Mouse (Mus musculus) limb, embryonic 13.5 days (tissue): ENCODE data around the gene Nmnat2. TPM values are rescaled to one million over a fixed set of nuclear protein-coding genes. Genes with fewer than 3 reads are reported as not detected.

Experiments used
- ATAC-seq: fragments of 200-750 bp; cut with Nextera tagmentation; 2 replicates; pipeline ENCODE4 v1.8.0; 2017; ENCODE audit warnings: low read depth, moderate number of reproducible peaks, moderate TSS enrichment; ENCODE audit not compliant: low FRiP score
- H3K27ac ChIP-seq: fragments of 300-500 bp; sonication (generic); 2 replicates; pipeline ENCODE4 v1.5.1; 2015; ENCODE audit warnings: inconsistent platforms, mild to moderate bottlenecking, moderate library complexity
- H3K27me3 ChIP-seq: fragments of 300-500 bp; sonication (generic); 2 replicates; pipeline ENCODE4 v1.6.1; 2015; ENCODE audit warnings: mild to moderate bottlenecking, inconsistent platforms
- H3K36me3 ChIP-seq: fragments of 300-500 bp; sonication (generic); 2 replicates; pipeline ENCODE4 v1.6.1; 2015; ENCODE audit warnings: inconsistent platforms, mild to moderate bottlenecking, moderate library complexity
- H3K4me1 ChIP-seq: fragments of 300-500 bp; sonication (generic); 2 replicates; pipeline ENCODE4 v1.6.1; 2015; ENCODE audit warnings: inconsistent platforms
- H3K4me2 ChIP-seq: fragments of 300-500 bp; sonication (generic); replicated peaks from 2 replicates; pipeline ENCODE4 v1.6.1; 2015; ENCODE audit warnings: inconsistent platforms, mild to moderate bottlenecking, moderate library complexity
- H3K4me3 ChIP-seq: fragments of 300-500 bp; sonication (generic); 2 replicates; pipeline ENCODE4 v1.5.1; 2015; ENCODE audit warnings: moderate library complexity, mild to moderate bottlenecking, inconsistent platforms
- H3K9ac ChIP-seq: fragments of 300-500 bp; sonication (generic); 2 replicates; pipeline ENCODE4 v1.6.1; 2015; ENCODE audit warnings: mild to moderate bottlenecking, inconsistent platforms
- H3K9me3 ChIP-seq: fragments of 300-500 bp; sonication (generic); 2 replicates; pipeline ENCODE4 v1.6.1; 2016; ENCODE audit warnings: inconsistent platforms
- WGBS: fragments of 180-500 bp; shearing (Covaris S2); methylation state at CpG from one replicate; pipeline ENCODE4 v1.1.7; 2015; 5-methylcytosine and 5-hydroxymethylcytosine counted together
- polyA plus RNA-seq: library from polyadenylated mRNA; unstranded; fragments of >200 nt; fragmentation: Nextera tagmentation; extraction: Ambion mirVana; gene quantifications from 2 replicates; pipeline ENCODE4 v1.2.1, GENCODE M21; 2015

Gene Nmnat2
- polyA plus RNA-seq, 1 experiment from 2014 or later: 1.5 TPM

- no peak for ATAC-seq
- H3K9ac ChIP-seq: no peak overlapping the region
- no peaks in the 10 kb centered on the region for H3K36me3 ChIP-seq
- no peak overlapping the region for H3K4me3 ChIP-seq
- H3K4me1 ChIP-seq: peaks cover 21% of the 10 kb centered on the region
- no peak overlapping the region for H3K4me2 ChIP-seq
- H3K27me3 ChIP-seq: no peaks in the 10 kb centered on the region
- H3K9me3 ChIP-seq: no peaks in the 10 kb centered on the region
- WGBS: 75% methylated on average over 13 of the region's 13 CpGs
- no peak overlapping the region for H3K27ac ChIP-seq
Measured at GRCm38 (mm10) chr1:153010353-153011351, 55.9 kb downstream of the Nmnat2 start.

- WGBS: 91% methylated on average over 6 of the region's 6 CpGs
- Histone ChIP-seq H3K9me3 (no peaks in the 10 kb centered on the region), H3K36me3 (no peaks in the 10 kb centered on the region), H3K27ac (no peak overlapping the region), H3K27me3 (no peaks in the 10 kb centered on the region), H3K4me1 (peaks cover 24% of the 10 kb centered on the region), H3K4me2 (no peak overlapping the region), H3K4me3 (no peak overlapping the region), H3K9ac (no peak overlapping the region)
- no peak for ATAC-seq
Measured at GRCm38 (mm10) chr1:153011544-153011943, 56.8 kb downstream of the Nmnat2 start.

- H3K27me3 ChIP-seq: no peaks in the 10 kb centered on the region
- ATAC-seq: no peak
- no peaks in the 10 kb centered on the region for H3K36me3 ChIP-seq
- no peak overlapping the region for H3K9ac ChIP-seq
- peaks cover 27% of the 10 kb centered on the region for H3K4me1 ChIP-seq
- no peak overlapping the region for H3K4me3 ChIP-seq
- H3K9me3 ChIP-seq: no peaks in the 10 kb centered on the region
- H3K27ac ChIP-seq: no peak overlapping the region
- H3K4me2 ChIP-seq: no peak overlapping the region
- 70% methylated on average over 2 of the region's 2 CpGs for WGBS
Measured at GRCm38 (mm10) chr1:153013541-153014288, 58.9 kb downstream of the Nmnat2 start.

GRCm38 (mm10) chr1:153014431-153015186, 59.8 kb downstream of the Nmnat2 start:
- no peak overlapping the region; the same call in 1 of the 2 replicates for H3K4me2 ChIP-seq
- peak; percentile 58; the same call in 1 of the 2 replicates for ATAC-seq
- H3K9ac ChIP-seq: no peak overlapping the region
- H3K4me1 ChIP-seq: peaks cover 20% of the 10 kb centered on the region
- no peaks in the 10 kb centered on the region for H3K9me3 ChIP-seq
- no peaks in the 10 kb centered on the region for H3K27me3 ChIP-seq
- no peaks in the 10 kb centered on the region for H3K36me3 ChIP-seq
- no peak overlapping the region for H3K4me3 ChIP-seq
- WGBS: 35% methylated on average over 14 of the region's 14 CpGs
- peak overlapping the region; percentile 48; the same call in 1 of the 2 replicates for H3K27ac ChIP-seq

GRCm38 (mm10) chr1:153016465-153017163, 61.8 kb downstream of the Nmnat2 start:
- Histone ChIP-seq H3K9ac (no peak overlapping the region), H3K36me3 (no peaks in the 10 kb centered on the region), H3K4me2 (no peak overlapping the region), H3K9me3 (no peaks in the 10 kb centered on the region), H3K27me3 (no peaks in the 10 kb centered on the region), H3K27ac (no peak overlapping the region), H3K4me3 (no peak overlapping the region), H3K4me1 (peaks cover 18% of the 10 kb centered on the region)
- ATAC-seq: no peak
- 48% methylated on average over 11 of the region's 11 CpGs for WGBS

GRCm38 (mm10) chr1:153019128-153019527, 64.3 kb downstream of the Nmnat2 start:
- 95% methylated on average over 1 of the region's 1 CpGs for WGBS
- H3K27me3 ChIP-seq: no peaks in the 10 kb centered on the region
- no peak overlapping the region for H3K4me3 ChIP-seq
- peaks cover 17% of the 10 kb centered on the region for H3K4me1 ChIP-seq
- ATAC-seq: no peak
- no peaks in the 10 kb centered on the region for H3K36me3 ChIP-seq
- no peak overlapping the region for H3K9ac ChIP-seq
- no peak overlapping the region for H3K27ac ChIP-seq
- no peak overlapping the region for H3K4me2 ChIP-seq
- no peaks in the 10 kb centered on the region for H3K9me3 ChIP-seq

GRCm38 (mm10) chr1:153019623-153020022, 64.8 kb downstream of the Nmnat2 start:
- H3K36me3 ChIP-seq: no peaks in the 10 kb centered on the region
- H3K4me3 ChIP-seq: no peak overlapping the region
- no peak overlapping the region for H3K9ac ChIP-seq
- ATAC-seq: no peak
- H3K4me1 ChIP-seq: peaks cover 12% of the 10 kb centered on the region
- H3K9me3 ChIP-seq: no peaks in the 10 kb centered on the region
- 71% methylated on average over 3 of the region's 3 CpGs for WGBS
- no peak overlapping the region for H3K4me2 ChIP-seq
- no peak overlapping the region for H3K27ac ChIP-seq
- H3K27me3 ChIP-seq: no peaks in the 10 kb centered on the region

GRCm38 (mm10) chr1:153021034-153021638, 66.3 kb downstream of the Nmnat2 start:
- Histone ChIP-seq H3K9me3 (no peaks in the 10 kb centered on the region), H3K4me3 (no peak overlapping the region), H3K4me2 (no peak overlapping the region), H3K27ac (no peak overlapping the region), H3K4me1 (peaks cover 6% of the 10 kb centered on the region; the same call in 1 of the 2 replicates), H3K36me3 (no peaks in the 10 kb centered on the region), H3K27me3 (no peaks in the 10 kb centered on the region), H3K9ac (no peak overlapping the region)
- 52% methylated on average over 7 of the region's 7 CpGs for WGBS
- ATAC-seq: no peak

- WGBS: 88% methylated on average over 4 of the region's 4 CpGs
- Histone ChIP-seq H3K4me3 (no peak overlapping the region), H3K27ac (no peak overlapping the region), H3K9me3 (no peaks in the 10 kb centered on the region), H3K4me1 (no peaks in the 10 kb centered on the region), H3K4me2 (no peak overlapping the region), H3K9ac (no peak overlapping the region), H3K36me3 (no peaks in the 10 kb centered on the region), H3K27me3 (no peaks in the 10 kb centered on the region)
- ATAC-seq: no peak
Measured at GRCm38 (mm10) chr1:153023018-153023417, 68.2 kb downstream of the Nmnat2 start.

- WGBS: 85% methylated on average over 2 of the region's 2 CpGs
Measured at GRCm38 (mm10) chr1:153023875-153024274, 69.1 kb downstream of the Nmnat2 start.

GRCm38 (mm10) chr1:153024453-153024852, 69.7 kb downstream of the Nmnat2 start:
- Histone ChIP-seq H3K9ac (no peak overlapping the region), H3K9me3 (0 out of 2 replicates have a peak, but pooled peaks cover 3% of the 10 kb centered on the region), H3K4me3 (no peak overlapping the region), H3K4me1 (no peaks in the 10 kb centered on the region), H3K27ac (no peak overlapping the region), H3K27me3 (no peaks in the 10 kb centered on the region), H3K4me2 (no peak overlapping the region), H3K36me3 (no peaks in the 10 kb centered on the region)
- ATAC-seq: no peak
- 60% methylated on average over 2 of the region's 2 CpGs for WGBS

More at GRCm38 (mm10) chr1:153023875-153024274, 69.1 kb downstream of the Nmnat2 start:
- Histone ChIP-seq H3K9me3 (no peaks in the 10 kb centered on the region), H3K4me1 (no peaks in the 10 kb centered on the region), H3K27ac (no peak overlapping the region), H3K36me3 (no peaks in the 10 kb centered on the region), H3K9ac (no peak overlapping the region), H3K27me3 (no peaks in the 10 kb centered on the region), H3K4me3 (no peak overlapping the region), H3K4me2 (no peak overlapping the region)
- no peak for ATAC-seq
